Mouse (Mus musculus) left cerebral cortex, postnatal 36 days (tissue): Measurements from ENCODE around the gene Timm8a2. TPM values are rescaled to one million over a fixed set of nuclear protein-coding genes. Genes with fewer than 3 reads are reported as not detected.
"Not testable (repeated sequence)": the region's sequence is repeated elsewhere in the genome, so short reads cannot be mapped to it uniquely, and the experiment has no call there.

Source experiments
- DNase-seq, 2 experiments: peaks; one replicate each; pipeline ENCODE4 v3.0.0; 2021 to 2022; ENCODE audit warnings: low spot score in 2 of 2, mixed read lengths in 1 of 2
- intact Hi-C: fragments of 180-260 bp; cut with DNase I; formaldehyde crosslinking; loops from one replicate; pipeline ENCODE4 v1.15.1; 2025
- total RNA-seq, 2 experiments: library from RNA; stranded (reverse); gene quantifications; 2 replicates each; pipeline ENCODE4 v1.2.3; 2021

Gene Timm8a2
- total RNA-seq, 2 experiments from 2014 or later: not detected

DNA sequence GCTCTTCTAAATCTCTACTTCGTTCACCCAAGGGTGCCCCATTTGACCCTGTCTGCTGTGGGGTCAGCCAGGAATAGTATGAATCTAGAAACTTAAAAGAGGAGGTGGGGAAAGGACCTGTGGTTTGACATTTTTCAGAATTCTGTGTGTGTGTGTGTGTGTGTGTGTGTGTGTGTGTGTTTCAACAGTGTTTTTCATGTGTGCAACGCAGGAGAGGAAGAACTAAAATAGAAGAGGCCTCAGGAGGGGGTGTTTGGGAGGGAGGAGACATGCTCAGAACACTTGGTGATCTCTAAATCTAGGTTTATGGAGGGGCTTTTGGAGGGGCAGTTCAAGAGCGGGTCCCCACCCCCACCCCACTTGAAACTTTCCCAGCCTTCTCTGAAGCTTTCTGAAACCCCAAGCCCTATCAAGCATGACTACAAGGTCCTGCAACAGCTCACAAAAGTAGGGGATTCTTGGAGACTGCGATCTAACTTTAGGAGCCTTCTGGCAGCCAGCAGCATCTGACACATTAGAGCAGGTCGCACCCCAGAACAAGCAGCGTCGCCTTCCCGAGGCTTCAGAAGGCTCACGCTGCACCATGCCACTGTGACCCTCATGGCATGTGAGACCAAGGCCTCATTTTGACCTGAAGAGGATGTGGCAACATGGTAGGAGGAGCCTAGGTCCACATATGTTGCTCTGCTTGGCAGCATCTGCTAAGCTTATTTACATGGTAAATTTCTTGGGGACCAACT lies 18.6 kb downstream of the Timm8a2 start:
- intact Hi-C loops: no loop called here

DNA sequence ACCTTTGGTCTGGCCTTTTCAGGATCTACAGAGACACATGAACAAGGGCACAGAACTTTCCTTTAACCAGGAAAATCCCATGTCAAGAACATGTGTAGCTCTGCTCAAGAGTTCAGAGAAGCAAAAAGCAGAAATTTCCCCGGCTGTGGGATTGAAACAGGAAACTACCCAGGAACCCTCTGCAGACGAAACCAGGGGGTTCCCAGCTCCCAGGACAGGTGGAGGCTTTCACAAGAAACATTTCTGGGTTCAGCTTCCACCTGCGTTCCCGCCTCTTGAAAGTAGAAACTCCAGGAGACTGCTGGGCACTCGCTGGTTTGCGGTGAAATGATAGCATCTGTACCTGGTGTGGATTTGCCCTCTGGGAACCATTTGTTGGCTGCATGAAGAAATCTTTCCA lies 22.4 kb downstream of the Timm8a2 start:
- no peak for DNase-seq
- intact Hi-C loops: no loop called here

More for the DNA sequence above, 18.6 kb downstream of the Timm8a2 start:
- DNase-seq: no peak

DNA sequence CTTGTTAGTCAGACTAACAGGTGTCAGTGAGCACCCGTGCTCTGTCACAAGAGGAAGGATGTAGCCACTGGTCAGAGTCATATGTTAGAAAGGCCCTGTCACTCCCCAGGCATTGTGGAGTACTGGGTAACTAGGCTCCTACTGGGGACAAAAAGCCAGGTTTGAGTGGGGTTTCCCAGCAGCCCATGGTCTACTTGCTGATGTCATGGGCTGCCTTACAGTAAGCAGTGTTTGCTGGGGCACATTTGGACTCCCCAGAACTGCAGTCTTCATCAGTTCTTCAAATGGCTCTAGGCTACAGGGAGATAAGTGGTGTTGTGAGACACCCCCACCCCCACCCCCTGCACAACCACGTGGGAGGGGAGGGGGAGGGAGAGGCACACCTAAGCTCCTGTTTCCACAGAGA lies 23.5 kb downstream of the Timm8a2 start:
- intact Hi-C loops: no loop called here
- no peak for DNase-seq

DNA sequence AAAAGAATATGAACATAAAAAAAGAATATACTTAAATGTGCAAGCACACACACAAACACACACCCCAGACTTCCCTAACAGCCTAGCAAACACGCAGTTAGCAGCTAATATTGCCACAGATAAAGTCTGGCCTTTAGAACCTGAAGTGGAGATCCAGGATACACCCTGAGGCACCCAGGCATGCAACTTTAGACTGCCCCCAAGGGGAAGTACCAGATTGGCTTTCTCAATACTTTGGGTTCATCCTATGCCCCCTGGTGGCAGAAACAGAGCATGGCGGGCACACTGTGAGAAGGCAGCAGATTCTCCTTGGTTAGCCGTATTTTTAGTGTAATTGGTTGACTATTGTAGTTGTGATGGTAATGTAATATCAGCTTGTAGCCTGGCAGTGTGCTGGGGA lies 26.2 kb downstream of the Timm8a2 start:
- DNase-seq: peak; percentile 65 to 77
- intact Hi-C loops: loop anchor here (1.0 to 5.0 kb wide), 2 partner anchors 131 to 193 kb away; no protein-coding TSS in a partner anchor

DNA sequence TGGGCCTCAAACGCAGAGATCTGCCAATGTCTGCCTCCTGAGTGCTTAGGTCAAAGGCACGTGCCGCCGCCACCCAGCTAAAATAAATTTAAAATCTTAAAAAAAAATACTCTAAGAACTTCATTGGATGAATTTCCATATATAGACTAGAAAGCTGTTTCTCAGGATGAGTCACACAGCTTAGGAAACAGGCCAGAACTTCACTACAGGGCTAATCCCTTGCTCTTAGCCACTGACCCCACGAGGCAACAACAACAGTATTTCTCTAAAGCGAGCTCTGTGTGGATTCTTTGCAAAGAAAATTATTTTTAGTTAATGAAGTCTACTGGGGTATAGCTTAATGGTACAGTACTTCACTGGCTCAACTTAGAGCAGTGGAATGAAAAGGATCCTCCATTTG lies 26.9 kb downstream of the Timm8a2 start:
- intact Hi-C loops: loop anchor here (5.0 kb wide), 1 partner anchor 194 kb away; no protein-coding TSS in a partner anchor
- no peak for DNase-seq

DNA sequence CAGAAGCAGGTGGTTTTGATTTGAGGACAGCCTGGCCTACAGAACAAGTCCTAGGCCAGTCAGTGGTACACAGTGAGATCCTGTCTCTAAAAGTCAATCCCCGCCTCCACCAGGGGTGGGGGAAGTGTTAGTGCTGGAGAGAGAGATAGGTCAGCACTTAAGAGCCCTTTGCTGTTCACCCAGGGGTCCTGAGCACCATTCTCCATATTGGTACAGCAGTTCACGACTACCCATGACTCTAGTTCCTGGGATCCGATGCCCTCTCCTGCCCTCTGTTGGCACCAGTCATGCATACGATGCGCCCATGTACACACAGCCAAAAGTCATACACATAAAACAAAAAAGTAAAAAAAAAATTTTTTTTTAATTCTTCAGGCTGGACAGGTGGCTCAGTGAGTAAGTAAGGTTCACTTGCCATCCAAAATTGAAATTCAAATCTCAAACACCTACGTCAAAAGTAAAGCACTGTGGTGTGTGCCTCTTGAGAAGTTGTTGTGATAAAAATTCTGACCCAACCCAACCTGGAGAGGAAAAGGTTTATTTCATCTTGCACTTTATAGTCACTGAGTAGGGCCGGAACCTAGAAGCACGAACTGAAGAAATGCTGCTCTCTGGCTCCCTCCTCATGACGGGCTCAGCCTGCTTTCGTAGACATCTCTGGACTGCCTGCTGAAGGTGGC lies 28.1 kb downstream of the Timm8a2 start:
- intact Hi-C loops: loop anchor here (5.0 kb wide), 1 partner anchor 195 kb away; no protein-coding TSS in a partner anchor
- no peak for DNase-seq

DNA sequence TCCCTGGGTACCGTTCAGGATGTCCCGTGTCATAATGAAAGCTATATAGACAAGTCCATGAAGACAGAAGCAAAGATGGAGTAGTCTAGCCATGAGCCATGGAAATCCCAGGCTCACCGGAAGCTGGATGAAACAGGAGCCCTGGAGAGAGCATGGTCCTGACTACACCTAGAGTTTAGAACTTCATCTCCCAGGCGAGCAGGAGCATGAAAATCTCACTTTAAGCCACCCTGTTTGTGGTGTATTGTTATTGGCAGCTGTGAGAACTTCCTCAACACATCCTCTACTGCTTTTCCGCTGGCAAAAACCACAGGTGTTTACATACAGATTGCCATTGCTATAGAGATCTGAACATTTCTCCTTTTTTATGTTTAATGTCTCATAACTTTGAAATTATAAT lies 29.1 kb downstream of the Timm8a2 start:
- intact Hi-C loops: loop anchor here (5.0 kb wide), 1 partner anchor 196 kb away; no protein-coding TSS in a partner anchor
- DNase-seq: no peak

DNA sequence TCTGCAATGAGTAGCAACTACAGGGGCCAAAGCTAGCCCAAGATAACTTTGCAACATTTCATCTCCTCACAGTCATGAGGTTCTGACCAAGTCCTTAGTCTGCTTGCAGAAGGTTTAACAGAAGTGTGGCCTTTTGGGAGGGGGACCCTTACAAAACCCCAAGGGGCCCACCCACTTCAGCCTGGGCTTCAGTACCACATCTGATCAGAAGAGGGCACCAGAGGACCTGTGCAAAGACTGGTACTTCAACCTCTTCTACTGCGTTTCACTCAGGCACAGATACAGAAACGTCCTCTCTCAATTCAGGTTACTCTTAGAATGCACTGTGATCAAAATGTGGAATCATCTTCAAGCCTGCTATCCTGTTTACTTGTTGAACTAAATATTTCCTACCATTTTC lies 30.0 kb downstream of the Timm8a2 start:
- intact Hi-C loops: loop anchor here (2.0 to 5.0 kb wide), 2 partner anchors 66 to 197 kb away; no protein-coding TSS in a partner anchor
- peak; percentile 30 to 54 for DNase-seq

DNA sequence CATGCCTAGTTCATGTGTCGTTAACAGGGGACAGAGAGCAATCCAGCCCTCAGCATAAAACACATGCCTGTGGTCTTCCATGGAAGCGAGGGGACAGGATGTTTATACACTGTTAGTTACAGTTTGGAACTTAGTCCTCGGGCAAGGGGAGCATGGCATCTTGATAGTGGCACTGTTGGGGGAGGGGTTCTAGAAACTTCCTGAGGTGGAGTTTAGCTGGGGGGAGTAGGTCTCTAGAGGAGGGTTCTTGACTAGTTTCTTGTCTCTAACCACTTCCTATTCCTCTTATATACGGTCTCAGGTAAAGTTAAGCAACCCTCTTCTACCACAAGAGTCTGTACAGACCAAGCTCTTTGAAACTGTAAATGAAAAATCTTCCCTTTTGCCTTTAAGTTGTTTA lies 31.8 kb downstream of the Timm8a2 start:
- DNase-seq: no peak
- intact Hi-C loops: no loop called here

DNA sequence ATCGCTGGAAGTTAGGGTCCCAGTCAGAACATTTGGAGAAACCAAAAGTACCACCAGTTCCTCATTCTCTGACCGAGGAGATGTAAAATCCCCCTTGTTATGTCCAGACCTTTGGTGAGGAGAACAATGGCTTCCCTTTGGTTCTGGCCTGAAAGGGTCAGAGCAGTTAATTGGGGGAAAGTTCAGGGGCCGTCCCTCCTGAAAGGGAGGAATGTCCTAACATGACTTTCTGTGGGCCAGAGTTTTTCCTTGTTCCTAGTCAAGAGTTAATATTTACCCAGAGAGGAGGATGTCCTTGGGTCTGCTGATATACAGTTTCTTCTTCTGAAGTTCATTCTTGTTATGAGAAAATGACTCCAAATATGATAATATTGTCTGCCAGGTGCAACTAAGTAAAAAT lies 33.6 kb downstream of the Timm8a2 start:
- DNase-seq, intact Hi-C loops: not testable (repeated sequence)

DNA sequence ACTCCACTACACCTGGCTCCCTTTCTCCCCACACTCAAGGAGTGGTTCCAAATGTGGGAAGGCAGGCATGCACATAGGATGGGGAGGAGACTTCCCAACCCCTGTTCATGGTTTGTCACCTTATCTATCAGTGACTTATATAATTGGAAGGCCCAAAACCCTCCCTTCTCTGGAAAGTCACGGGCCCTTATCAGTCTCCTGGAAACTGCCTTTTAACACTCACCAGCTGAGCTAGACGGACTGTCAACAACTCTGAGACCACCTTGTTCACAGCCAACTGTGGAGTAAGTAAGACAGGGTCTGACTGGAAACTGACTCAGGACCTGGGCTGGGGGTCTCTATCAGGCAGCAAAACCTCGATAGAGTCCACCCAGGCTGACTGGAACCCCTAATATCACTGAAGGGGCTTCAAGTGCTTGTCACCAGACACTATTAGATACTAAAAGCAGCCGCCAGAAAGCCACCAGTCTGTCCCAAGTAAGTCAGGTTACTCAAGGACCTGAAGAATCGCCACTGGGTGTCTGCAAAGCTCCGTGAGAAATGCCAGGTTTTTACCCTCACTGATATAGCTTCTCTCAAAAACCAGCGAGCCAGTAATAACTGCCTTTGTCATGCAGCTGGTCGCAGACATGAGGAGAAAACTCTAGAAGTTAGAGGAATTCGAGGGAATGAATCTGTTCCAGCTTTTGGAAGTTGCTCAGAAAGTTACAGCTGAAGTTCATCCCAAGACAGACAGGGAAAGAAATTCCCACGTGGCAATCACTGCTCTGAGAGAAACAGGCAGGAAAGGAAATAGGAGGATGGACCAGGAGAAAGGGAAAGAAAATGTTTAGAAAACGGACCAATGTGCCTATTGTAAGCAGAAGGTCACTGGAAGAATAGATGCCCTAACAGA lies 34.6 kb downstream of the Timm8a2 start:
- no peak for DNase-seq
- intact Hi-C loops: no loop called here

DNA sequence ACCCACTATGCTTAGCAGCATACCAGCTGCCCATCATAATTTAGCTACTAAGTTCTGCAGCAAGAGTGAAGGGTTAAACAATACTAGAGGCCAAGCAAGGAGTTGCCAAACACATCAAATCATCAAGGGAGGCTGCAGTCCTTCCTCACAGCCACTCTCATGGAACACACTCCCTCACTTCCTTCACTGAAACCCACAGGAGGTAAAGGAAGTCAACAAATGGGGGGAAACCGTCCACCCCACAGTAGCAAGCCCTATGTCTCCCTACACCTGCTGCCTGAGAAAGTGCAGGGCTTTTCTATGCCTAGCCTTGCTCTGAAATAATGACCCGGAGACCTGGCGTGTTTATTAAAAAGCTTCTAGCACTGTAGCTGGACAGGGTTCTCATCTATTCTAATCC lies 35.5 kb downstream of the Timm8a2 start:
- intact Hi-C loops: no loop called here
- DNase-seq: no peak

DNA sequence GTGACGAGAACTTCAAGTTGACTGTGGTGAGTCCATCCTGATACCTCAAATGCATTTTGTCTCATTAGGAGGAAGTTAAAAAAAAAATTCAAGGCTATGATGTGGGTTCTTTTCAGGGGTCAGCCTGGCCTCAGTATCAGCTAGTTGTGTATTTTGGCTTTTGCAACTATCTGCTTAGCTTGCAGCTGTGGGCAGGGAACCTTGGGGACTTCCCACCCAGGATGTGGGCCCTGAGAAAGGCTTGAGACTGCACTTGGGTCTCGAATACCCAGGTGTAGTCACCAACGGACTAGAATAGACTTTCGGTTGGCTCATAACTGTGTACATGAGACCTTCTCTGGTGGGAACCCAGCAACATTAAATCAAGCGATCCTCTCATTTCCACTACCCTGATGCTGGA lies 38.9 kb downstream of the Timm8a2 start:
- intact Hi-C loops: no loop called here
- no peak for DNase-seq

DNA sequence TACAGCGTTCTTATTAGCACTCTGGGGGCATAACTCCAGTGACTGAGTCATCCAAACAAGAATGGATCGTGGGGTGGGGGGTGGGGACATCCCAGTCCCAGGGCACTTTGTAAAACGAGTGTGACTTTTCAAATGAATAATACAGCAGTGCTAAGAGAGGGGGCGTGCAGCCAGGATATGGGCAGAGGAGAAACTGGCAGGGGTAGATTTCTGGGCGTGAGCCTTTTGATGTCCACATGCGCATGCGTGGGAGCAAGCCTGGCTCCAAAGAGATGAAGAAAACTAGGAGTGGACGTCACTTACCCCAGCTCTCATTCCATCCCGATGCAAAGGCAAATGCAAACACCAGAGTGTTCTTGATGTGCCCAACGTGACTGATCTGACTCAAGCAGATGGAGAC lies 39.9 kb downstream of the Timm8a2 start:
- DNase-seq: no peak
- intact Hi-C loops: no loop called here

DNA sequence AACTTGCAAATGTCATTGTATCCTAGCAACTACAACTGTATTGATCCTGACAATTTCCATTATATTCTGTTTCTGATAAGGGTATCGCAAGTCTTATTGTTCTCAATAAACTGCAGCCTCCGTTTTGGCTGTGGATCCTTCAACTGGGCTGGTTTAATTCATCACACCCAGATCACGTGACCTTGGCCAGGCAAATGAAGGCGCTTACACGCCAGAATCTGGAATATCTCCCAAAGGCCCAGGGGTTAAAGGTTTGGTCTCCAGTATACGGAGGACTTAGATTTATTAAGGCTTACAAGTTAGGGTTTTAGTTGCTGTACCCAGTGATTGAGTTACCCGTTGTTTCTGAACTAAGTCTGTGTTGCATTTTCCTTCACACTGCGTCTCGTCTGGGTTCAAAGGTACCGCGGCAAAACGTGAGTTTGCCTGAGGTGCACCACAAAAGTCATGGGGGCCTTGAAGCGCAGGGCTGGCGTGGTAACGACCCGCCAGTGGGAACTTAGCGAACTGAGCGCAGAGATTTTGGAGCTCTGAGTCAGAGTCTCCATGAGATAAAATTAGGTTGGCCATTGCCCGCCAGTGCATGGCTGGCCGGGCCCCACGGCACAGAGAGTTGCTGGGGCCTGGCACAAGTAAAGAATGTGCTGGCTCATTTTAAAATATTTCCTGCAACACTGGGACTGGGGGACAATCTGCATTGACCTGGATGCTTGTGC lies 41.2 kb downstream of the Timm8a2 start:
- intact Hi-C loops: no loop called here
- DNase-seq: no peak

DNA sequence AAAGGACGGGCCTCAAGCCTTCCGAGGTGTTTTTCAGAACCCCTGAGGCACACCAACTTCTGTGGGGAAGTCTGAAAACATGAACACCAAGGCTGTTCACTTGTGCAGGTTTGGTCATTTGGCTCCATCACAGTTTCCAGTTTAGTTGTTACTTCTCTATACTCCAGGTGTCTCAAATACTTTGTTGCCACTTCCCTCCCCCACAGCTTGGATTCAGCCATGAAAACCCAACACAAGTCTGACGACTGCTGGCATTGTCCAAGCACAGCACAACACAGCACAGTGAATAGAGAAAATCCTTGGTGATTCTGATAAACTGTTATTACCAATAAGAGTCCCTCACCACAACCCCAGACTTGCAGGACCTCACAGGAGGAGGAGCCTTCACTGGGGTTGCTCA lies 42.5 kb downstream of the Timm8a2 start:
- no peak for DNase-seq
- intact Hi-C loops: no loop called here

DNA sequence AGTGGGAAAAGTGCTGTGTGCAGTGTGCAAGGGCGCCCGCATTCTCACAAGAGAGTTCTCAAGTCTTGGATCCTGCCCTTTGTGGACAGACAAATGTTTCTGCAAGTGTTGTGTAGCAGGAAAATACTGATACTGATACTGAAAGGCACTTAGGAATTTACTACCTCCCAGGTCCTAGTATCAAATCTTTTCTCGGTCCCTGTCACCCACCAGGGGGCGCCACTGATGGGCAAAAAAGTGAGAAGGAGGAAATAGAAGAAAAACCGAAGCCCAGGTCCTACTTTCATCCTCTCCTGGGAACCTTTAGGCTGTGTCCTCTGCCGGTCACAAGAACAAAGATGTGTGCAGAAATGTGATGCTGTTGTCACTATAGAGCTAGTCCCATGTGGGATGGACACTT lies 45.0 kb downstream of the Timm8a2 start:
- intact Hi-C loops: no loop called here
- peak in 1 of 2 experiments; percentile 31 for DNase-seq

DNA sequence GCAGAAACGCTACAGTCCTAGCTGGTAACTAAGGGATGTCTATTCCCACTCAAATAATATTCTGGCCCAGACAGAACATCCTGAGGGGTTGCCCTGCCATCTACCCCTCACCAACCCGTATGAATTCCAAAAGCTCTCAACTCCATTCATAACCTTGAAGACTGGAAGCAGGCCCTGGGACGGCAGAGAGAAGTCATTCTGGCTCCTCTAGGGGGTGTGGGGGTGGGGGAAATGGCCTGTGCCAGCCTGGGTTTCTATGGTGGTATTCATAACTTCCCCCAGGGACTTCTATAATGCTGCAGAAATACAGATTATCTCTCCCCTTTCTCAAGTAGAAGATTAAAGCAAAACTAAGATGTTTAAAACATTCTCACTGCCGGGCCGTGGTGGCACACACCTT lies 45.4 kb downstream of the Timm8a2 start:
- DNase-seq: no peak

DNA sequence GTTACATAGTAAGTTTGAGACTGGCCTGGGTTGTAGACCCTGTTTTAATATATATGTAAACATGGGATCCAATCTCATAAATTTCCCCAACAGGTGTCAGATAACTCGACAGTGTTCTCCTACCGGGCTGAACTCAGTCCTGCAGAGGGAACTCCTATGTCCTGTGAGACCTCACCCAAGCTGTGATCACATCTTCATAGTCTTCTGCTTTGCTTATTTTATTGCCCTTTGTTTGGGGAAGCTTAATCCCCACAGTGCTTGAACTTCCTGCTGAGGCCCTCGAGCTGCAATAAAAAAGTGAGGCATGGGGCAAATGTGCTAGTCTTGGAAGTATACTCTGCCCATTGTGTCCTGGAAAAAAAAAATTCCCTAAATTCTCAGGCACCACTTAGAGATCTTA lies 46.8 kb downstream of the Timm8a2 start:
- intact Hi-C loops: no loop called here
- DNase-seq: no peak

More for the DNA sequence above, 45.4 kb downstream of the Timm8a2 start:
- intact Hi-C loops: no loop called here
